Mouse (Mus musculus): ENCODE data around the gene Edem1. TPM values are rescaled to one million over a fixed set of nuclear protein-coding genes. Genes with fewer than 3 reads are reported as not detected.

Edem1 gene
- total and polyA plus RNA-seq, 2 experiments = 58.3 to 102 TPM

DNA sequence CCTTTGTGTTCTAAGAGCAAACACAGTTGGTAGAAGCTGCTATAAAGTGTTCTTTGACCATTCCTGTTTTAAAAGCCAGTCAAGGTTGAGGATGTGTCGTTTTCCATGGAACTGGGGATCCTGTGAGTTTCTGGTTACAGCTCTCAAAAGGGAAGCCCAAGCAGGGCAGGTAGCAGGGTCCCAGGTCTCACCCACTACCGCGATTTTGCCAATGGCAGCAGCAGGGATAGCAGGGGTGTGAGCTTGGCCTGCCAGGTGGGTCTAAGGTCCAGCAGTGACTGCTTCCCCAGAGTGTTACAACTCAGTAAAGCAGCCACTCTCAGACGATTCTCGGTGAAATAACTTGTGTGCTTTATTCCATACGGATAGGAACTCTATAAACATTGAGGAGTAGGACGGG is 22.6 kb upstream of the Edem1 start:
- H3K4me3 ChIP-seq (ENCODE audit: insufficient read depth, low read depth, low read length) = no peak overlapping the region

DNA sequence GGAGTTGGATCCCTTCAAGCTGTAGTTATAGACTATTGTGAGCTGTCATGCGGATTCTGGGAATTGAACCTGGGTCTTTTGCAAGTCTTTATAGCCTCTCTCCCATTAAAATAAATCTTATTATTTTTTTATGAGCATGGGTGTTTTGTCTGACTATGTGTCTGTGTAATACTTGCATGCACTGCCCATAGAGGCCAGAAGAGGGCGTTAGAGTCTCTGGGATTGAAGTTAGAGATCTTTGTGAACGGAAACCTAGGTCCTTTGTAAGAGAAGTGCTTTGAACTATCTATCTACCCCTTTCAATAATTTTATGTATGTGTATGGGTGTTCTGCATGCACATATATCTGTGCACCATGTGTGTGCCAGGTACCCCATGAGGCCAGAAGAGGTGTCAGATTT is 21.0 kb upstream of the Edem1 start:
- no peaks in the 10 kb centered on the region for H3K27me3 ChIP-seq (ENCODE audit: control insufficient read depth, insufficient read depth, low read length)
- H3K27ac ChIP-seq (replicated peaks; ENCODE audit: insufficient read depth, low read depth, low read length) = no peak overlapping the region
- peaks cover 40% of the 10 kb centered on the region for H3K4me1 ChIP-seq (ENCODE audit: control insufficient read depth, insufficient read depth, low read length)
- H3K4me3 ChIP-seq (ENCODE audit: insufficient read depth, low read depth, low read length) = no peak overlapping the region
- H3K79me2 ChIP-seq (ENCODE audit: control insufficient read depth, insufficient read depth, low read length) = peaks cover 54% of the 10 kb centered on the region
- no peak overlapping the region for H3K9ac ChIP-seq (ENCODE audit: low read depth, low read length)
- DNase-seq (ENCODE audit: extremely low read depth, low read depth, low spot score) = no peak
- 67% methylated on average over 3 of the region's 3 CpGs for WGBS
- H3K36me3 ChIP-seq (ENCODE audit: control insufficient read depth, insufficient read depth, low read length) = no peaks in the 10 kb centered on the region
- no peak for TF ChIP-seq POLR2A (IDR thresholded peaks at IDR 0.05; ENCODE audit: extremely low read depth, insufficient read depth, low read length)
- no peak for TF ChIP-seq CTCF (IDR thresholded peaks at IDR 0.05; ENCODE audit: low read depth, low read length)

More for the DNA sequence above, 22.6 kb upstream of the Edem1 start:
- Histone ChIP-seq H3K36me3 (ENCODE audit: control insufficient read depth, insufficient read depth, low read length) (no peaks in the 10 kb centered on the region), H3K9ac (ENCODE audit: low read depth, low read length) (0 out of 2 replicates have a peak overlapping the region, but pooled peaks have one; percentile 6), H3K27ac (replicated peaks; ENCODE audit: insufficient read depth, low read depth, low read length) (peak overlapping the region; percentile 64), H3K79me2 (ENCODE audit: control insufficient read depth, insufficient read depth, low read length) (peaks cover 64% of the 10 kb centered on the region), H3K4me1 (ENCODE audit: control insufficient read depth, insufficient read depth, low read length) (peaks cover 35% of the 10 kb centered on the region), H3K27me3 (ENCODE audit: control insufficient read depth, insufficient read depth, low read length) (no peaks in the 10 kb centered on the region)
- 34% methylated on average over 7 of the region's 7 CpGs for WGBS
- DNase-seq (ENCODE audit: extremely low read depth, low read depth, low spot score) = peak; percentile 69
- TF ChIP-seq CTCF (IDR thresholded peaks at IDR 0.05; ENCODE audit: low read depth, low read length) (no peak), POLR2A (IDR thresholded peaks at IDR 0.05; ENCODE audit: extremely low read depth, insufficient read depth, low read length) (no peak)

DNA sequence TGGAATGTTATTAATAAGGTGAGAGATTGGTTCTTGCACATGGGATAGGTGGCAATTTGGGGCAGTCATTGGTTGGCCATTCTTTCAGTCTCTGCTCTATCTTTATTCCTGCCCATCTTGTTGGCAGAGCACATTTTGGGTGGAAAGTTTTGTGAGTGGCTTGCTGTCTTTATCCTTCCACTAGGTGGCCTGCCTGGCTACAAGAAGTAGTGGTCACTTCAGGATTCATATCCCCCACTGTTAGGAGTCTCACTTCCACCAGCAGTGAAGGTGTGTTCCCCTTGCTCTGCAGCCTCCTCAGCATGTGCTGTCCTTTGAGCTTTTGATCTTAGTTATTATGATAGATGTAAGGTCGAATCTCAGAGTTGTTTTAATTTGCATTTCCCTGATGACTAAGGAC is 19.7 kb upstream of the Edem1 start:
- Histone ChIP-seq H3K4me1 (ENCODE audit: control insufficient read depth, insufficient read depth, low read length) (peaks cover 37% of the 10 kb centered on the region), H3K4me3 (ENCODE audit: insufficient read depth, low read depth, low read length) (no peak overlapping the region), H3K9ac (ENCODE audit: low read depth, low read length) (no peak overlapping the region), H3K79me2 (ENCODE audit: control insufficient read depth, insufficient read depth, low read length) (peaks cover 51% of the 10 kb centered on the region), H3K27ac (replicated peaks; ENCODE audit: insufficient read depth, low read depth, low read length) (no peak overlapping the region), H3K27me3 (ENCODE audit: control insufficient read depth, insufficient read depth, low read length) (no peaks in the 10 kb centered on the region), H3K36me3 (ENCODE audit: control insufficient read depth, insufficient read depth, low read length) (no peaks in the 10 kb centered on the region)
- WGBS = 53% methylated on average over 1 of the region's 1 CpGs
- TF ChIP-seq CTCF (IDR thresholded peaks at IDR 0.05; ENCODE audit: low read depth, low read length) = no peak
- no peak for DNase-seq (ENCODE audit: extremely low read depth, low read depth, low spot score)

DNA sequence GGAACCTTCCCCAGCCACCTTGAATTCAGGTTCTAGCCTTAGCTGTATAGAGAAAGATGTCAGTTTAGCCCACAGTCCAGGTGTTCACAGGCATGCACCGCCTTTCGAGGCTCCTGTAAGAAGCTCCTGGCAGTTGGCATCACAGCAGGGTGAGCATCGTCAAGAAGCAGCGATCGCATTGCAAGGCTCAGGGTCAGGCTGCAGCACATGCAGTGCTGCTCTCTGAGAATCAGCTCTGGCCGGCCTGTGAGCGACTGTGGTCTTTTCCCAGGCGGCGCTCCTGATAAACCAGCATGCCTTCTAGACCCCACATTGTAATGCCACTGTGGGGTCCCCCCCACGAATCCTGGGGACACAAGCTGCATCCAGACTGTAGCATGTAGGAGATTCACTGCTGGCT is 18.2 kb upstream of the Edem1 start:
- 78% methylated on average over 10 of the region's 10 CpGs for WGBS
- TF ChIP-seq POLR2A (IDR thresholded peaks at IDR 0.05; ENCODE audit: extremely low read depth, insufficient read depth, low read length) = no peak
- TF ChIP-seq CTCF (IDR thresholded peaks at IDR 0.05; ENCODE audit: low read depth, low read length) = no peak
- Histone ChIP-seq H3K27ac (replicated peaks; ENCODE audit: insufficient read depth, low read depth, low read length) (peak overlapping the region; percentile 0; the same call in 1 of the 2 replicates), H3K4me3 (ENCODE audit: insufficient read depth, low read depth, low read length) (no peak overlapping the region), H3K9ac (ENCODE audit: low read depth, low read length) (no peak overlapping the region), H3K27me3 (ENCODE audit: control insufficient read depth, insufficient read depth, low read length) (no peaks in the 10 kb centered on the region), H3K79me2 (ENCODE audit: control insufficient read depth, insufficient read depth, low read length) (peaks cover 44% of the 10 kb centered on the region), H3K36me3 (ENCODE audit: control insufficient read depth, insufficient read depth, low read length) (peaks cover 8% of the 10 kb centered on the region), H3K4me1 (ENCODE audit: control insufficient read depth, insufficient read depth, low read length) (peaks cover 27% of the 10 kb centered on the region)
- DNase-seq (ENCODE audit: extremely low read depth, low read depth, low spot score) = no peak

DNA sequence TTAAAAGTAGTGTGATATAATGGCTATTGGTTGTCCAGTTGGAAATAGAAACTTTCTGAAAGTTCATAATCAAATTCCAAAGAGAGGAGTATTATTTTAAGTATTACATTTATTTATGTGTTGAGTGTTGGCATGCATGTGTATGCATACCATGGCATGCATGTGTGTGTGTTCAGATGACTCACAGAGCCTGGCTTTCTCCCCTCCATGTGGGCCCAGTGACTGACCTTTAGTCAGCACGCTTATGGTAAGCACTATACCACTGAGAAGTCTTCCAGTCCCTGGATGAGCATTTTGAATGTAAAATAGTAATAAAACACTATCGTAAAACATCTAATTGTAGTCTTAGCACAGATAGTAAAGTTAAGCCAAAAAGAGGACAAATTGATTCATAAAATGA is 16.3 kb upstream of the Edem1 start:
- Histone ChIP-seq H3K79me2 (ENCODE audit: control insufficient read depth, insufficient read depth, low read length) (peaks cover 32% of the 10 kb centered on the region), H3K4me1 (ENCODE audit: control insufficient read depth, insufficient read depth, low read length) (peaks cover 15% of the 10 kb centered on the region), H3K27ac (replicated peaks; ENCODE audit: insufficient read depth, low read depth, low read length) (no peak overlapping the region), H3K27me3 (ENCODE audit: control insufficient read depth, insufficient read depth, low read length) (no peaks in the 10 kb centered on the region), H3K36me3 (ENCODE audit: control insufficient read depth, insufficient read depth, low read length) (peaks cover 17% of the 10 kb centered on the region), H3K4me3 (ENCODE audit: insufficient read depth, low read depth, low read length) (no peak overlapping the region), H3K9ac (ENCODE audit: low read depth, low read length) (no peak overlapping the region)
- 95% methylated on average over 2 of the region's 2 CpGs for WGBS
- no peak for DNase-seq (ENCODE audit: extremely low read depth, low read depth, low spot score)
- TF ChIP-seq CTCF (IDR thresholded peaks at IDR 0.05; ENCODE audit: low read depth, low read length) (no peak), POLR2A (IDR thresholded peaks at IDR 0.05; ENCODE audit: extremely low read depth, insufficient read depth, low read length) (no peak)

DNA sequence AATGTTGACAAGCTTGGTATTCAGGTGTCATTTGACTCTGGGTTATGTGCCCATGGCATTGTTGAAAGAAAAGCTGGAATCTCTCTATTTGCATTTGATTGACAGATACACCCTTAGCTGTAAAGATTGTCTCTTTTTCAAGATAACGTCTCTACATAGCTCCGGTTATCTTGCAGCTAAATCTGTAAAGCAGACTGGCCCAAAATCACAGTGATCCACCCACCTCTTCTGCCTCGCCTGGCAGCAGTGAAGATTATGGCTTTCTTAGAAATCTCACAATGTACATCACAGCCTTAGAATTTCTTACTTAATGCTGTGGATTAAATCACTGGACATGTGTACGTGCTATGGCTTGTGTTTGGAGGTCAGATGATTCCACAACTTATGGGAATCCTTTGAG is 10.9 kb upstream of the Edem1 start:
- Histone ChIP-seq H3K27me3 (ENCODE audit: control insufficient read depth, insufficient read depth, low read length) (no peaks in the 10 kb centered on the region), H3K4me3 (ENCODE audit: insufficient read depth, low read depth, low read length) (no peak overlapping the region), H3K27ac (replicated peaks; ENCODE audit: insufficient read depth, low read depth, low read length) (no peak overlapping the region), H3K4me1 (ENCODE audit: control insufficient read depth, insufficient read depth, low read length) (no peaks in the 10 kb centered on the region), H3K36me3 (ENCODE audit: control insufficient read depth, insufficient read depth, low read length) (peaks cover 57% of the 10 kb centered on the region), H3K9ac (ENCODE audit: low read depth, low read length) (no peak overlapping the region), H3K79me2 (ENCODE audit: control insufficient read depth, insufficient read depth, low read length) (peaks cover 6% of the 10 kb centered on the region; the same call in 1 of the 2 replicates)
- TF ChIP-seq POLR2A (IDR thresholded peaks at IDR 0.05; ENCODE audit: extremely low read depth, insufficient read depth, low read length) = no peak
- no peak for TF ChIP-seq CTCF (IDR thresholded peaks at IDR 0.05; ENCODE audit: low read depth, low read length)
- 84% methylated on average over 4 of the region's 4 CpGs for WGBS
- DNase-seq (ENCODE audit: extremely low read depth, low read depth, low spot score) = no peak

All from liver, adult 2 months (tissue).